Mouse (Mus musculus): ENCODE data around the gene Sag. TPM values are rescaled to one million over a fixed set of nuclear protein-coding genes. Genes with fewer than 3 reads are reported as not detected.

The Sag gene
- polyA plus RNA-seq, 1 experiment from 2014 or later, result 3.7 TPM

GRCm38 (mm10) chr1:87852081-87852790, 48.8 kb downstream of the Sag start:
- Histone ChIP-seq H3K9me3 (replicated peaks) (no peaks in the 10 kb centered on the region), H3K4me3 (peak overlapping the region; percentile 99), H3K27me3 (ENCODE audit: low read depth, poor library complexity, severe bottlenecking) (no peaks in the 10 kb centered on the region), H3K36me3 (no peaks in the 10 kb centered on the region), H3K4me1 (peaks cover 49% of the 10 kb centered on the region), H3K27ac (peak overlapping the region; percentile 95)
- no peak for DNase-seq (ENCODE audit: low spot score)
- WGBS, result 61% methylated on average over 5 of the region's 5 CpGs

DNA sequence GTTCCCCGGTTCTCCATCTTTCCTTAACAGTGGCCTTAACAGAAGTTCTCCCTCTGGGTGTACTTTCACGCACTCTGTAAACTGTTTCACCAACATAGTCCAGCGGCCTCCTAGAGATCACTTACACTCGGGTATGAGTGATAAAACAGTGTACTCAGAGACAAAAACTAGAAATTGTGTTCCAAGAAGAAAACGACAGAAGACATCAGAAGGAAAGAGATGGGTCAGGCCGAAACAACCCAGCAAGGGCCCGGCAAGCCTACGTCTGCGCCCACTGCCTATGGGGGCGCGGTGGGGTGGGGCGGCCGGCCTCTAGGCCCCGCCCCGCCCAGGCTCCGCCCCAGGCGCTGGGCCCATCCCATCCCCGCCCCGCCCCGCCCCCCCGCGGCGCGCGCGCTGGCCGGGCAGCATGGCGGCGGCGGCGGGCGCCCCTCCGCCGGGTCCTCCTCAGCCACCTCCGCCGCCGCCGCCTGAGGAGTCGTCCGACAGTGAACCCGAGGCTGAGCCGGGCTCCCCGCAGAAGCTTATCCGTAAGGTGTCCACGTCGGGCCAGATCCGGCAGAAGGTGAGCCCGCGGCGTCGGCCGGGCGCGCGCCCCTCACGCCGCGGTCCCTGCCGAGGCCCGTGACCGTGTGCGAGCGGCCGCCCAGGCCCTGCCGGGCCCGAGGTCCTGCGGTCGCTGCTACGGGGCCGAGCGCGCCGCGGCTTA, 49.6 kb downstream of the Sag start, which contains the start of gene Dgkd:
Gene Dgkd, plus strand, starts transcription at position 396 of the 709 bp plus-strand sequence.
- DNase-seq (ENCODE audit: low spot score), result peak; percentile 93
- Histone ChIP-seq H3K4me1 (peaks cover 41% of the 10 kb centered on the region), H3K4me3 (peak within 1 kb of the TSS; percentile 99), H3K27me3 (ENCODE audit: low read depth, poor library complexity, severe bottlenecking) (no peaks in the 10 kb centered on the region), H3K27ac (peak within 1 kb of the TSS; percentile 95), H3K36me3 (no peaks in the 10 kb centered on the region), H3K9me3 (replicated peaks) (no peaks in the 10 kb centered on the region)
- WGBS, result 2% methylated on average over 58 of the region's 74 CpGs

DNA sequence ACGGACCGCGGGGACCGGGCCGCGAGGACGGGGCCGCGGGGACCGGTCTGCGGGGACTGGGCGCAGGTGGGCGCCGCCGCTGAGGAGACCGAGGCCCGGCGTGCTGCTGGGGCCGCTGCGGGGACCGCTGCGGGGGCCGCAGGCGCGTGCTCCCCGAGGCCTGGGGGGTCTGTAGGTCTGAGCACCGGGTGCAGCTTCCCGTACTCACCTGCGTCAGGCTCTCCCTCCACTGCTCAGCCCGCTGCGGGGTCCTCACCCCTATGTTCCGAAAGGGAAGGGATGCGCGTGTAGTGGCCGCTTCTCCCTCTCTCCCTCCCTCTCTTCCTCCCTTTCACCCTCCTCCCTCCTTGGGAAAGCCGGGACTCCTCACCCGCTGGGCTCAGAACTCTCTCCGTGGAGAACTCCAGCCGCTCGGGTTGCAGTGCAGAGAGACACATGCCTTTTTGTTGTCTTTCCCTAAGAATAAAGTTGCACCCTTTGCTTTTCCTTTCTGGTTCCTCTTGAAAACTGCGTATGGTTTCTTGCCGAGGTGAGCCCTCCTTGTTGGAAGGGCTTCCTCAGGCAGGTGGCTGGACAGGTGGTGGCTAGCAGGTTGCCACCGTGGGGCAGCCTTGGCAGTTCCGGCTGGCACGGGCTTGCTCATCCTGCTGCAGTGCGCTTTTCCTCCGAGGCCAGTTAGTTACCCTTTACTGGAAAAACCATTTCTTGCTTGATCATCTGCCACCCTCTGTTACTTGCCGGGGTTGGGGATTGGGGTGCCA, 50.3 kb downstream of the Sag start:
- H3K9me3 ChIP-seq (replicated peaks), result no peaks in the 10 kb centered on the region
- WGBS, result 3% methylated on average over 42 of the region's 48 CpGs
- no peaks in the 10 kb centered on the region for H3K27me3 ChIP-seq (ENCODE audit: low read depth, poor library complexity, severe bottlenecking)
- H3K36me3 ChIP-seq, result no peaks in the 10 kb centered on the region
- peak overlapping the region; percentile 95 for H3K27ac ChIP-seq
- H3K4me1 ChIP-seq, result peaks cover 34% of the 10 kb centered on the region
- DNase-seq (ENCODE audit: low spot score), result peak; percentile 67
- H3K4me3 ChIP-seq, result peak overlapping the region; percentile 99

GRCm38 (mm10) chr1:87854411-87854810, 50.9 kb downstream of the Sag start:
- 35% methylated on average over 6 of the region's 6 CpGs for WGBS
- no peaks in the 10 kb centered on the region for H3K9me3 ChIP-seq (replicated peaks)
- H3K27me3 ChIP-seq (ENCODE audit: low read depth, poor library complexity, severe bottlenecking), result no peaks in the 10 kb centered on the region
- no peaks in the 10 kb centered on the region for H3K36me3 ChIP-seq
- H3K4me1 ChIP-seq, result peaks cover 27% of the 10 kb centered on the region
- H3K4me3 ChIP-seq, result peak overlapping the region; percentile 99
- no peak overlapping the region for H3K27ac ChIP-seq
- DNase-seq (ENCODE audit: low spot score), result no peak

GRCm38 (mm10) chr1:87854851-87855251, 51.4 kb downstream of the Sag start:
- no peaks in the 10 kb centered on the region for H3K27me3 ChIP-seq (ENCODE audit: low read depth, poor library complexity, severe bottlenecking)
- H3K4me3 ChIP-seq, result 0 out of 2 replicates have a peak overlapping the region, but pooled peaks have one; percentile 99
- H3K4me1 ChIP-seq, result peaks cover 26% of the 10 kb centered on the region
- no peaks in the 10 kb centered on the region for H3K9me3 ChIP-seq (replicated peaks)
- no peaks in the 10 kb centered on the region for H3K36me3 ChIP-seq
- 31% methylated on average over 2 of the region's 2 CpGs for WGBS
- no peak overlapping the region for H3K27ac ChIP-seq
- DNase-seq (ENCODE audit: low spot score), result no peak

DNA sequence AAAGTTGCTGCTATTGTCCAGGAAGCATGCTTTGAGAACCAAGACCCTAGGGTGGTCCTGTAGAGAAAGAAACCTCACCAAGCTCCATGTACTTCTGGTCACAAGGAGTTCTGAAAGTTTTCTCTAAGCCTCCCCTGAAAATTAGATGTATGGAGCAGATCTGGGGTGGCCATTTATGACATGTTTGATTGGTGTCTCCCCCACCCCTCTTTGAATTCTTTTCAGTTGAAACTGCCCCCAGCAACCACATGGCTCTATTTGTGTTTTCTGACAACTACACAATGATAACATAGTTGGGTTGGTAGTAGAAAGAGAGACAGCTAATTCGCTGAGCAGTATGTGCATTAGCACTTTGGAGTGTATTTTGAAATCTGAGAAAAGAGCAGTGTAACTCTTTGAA, 52.0 kb downstream of the Sag start:
- peaks cover 26% of the 10 kb centered on the region for H3K4me1 ChIP-seq
- H3K27me3 ChIP-seq (ENCODE audit: low read depth, poor library complexity, severe bottlenecking), result no peaks in the 10 kb centered on the region
- H3K4me3 ChIP-seq, result no peak overlapping the region
- H3K27ac ChIP-seq, result no peak overlapping the region
- no peaks in the 10 kb centered on the region for H3K9me3 ChIP-seq (replicated peaks)
- WGBS, result 89% methylated on average over 1 of the region's 1 CpGs
- DNase-seq (ENCODE audit: low spot score), result no peak
- no peaks in the 10 kb centered on the region for H3K36me3 ChIP-seq

- H3K36me3 ChIP-seq, result no peaks in the 10 kb centered on the region
- peaks cover 27% of the 10 kb centered on the region for H3K4me1 ChIP-seq
- no peak for DNase-seq (ENCODE audit: low spot score)
- no peak overlapping the region for H3K27ac ChIP-seq
- no peaks in the 10 kb centered on the region for H3K27me3 ChIP-seq (ENCODE audit: low read depth, poor library complexity, severe bottlenecking)
- H3K9me3 ChIP-seq (replicated peaks), result no peaks in the 10 kb centered on the region
- no peak overlapping the region for H3K4me3 ChIP-seq
- WGBS, result 92% methylated on average over 3 of the region's 3 CpGs
Observed at GRCm38 (mm10) chr1:87856823-87857222, 53.3 kb downstream of the Sag start.

DNA sequence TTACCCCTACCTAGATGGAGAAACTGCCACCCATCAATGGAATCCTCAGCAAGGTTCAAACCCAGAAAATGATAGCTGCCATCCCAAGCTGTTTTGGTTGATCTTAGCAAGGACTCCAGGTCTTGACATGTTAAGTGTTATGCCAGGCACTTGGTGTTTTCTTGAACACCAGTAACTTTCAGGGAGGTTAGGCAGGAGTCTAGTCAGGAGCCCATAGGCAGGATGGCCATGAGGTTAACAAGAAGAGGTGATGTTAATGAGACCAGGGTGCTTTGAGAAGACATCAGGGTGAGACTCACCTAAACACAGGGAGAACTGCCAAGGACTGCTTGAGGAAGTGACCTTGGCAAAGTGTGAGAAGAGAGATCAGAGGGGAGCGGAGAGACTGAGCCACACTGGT, 54.6 kb downstream of the Sag start:
- no peak for DNase-seq (ENCODE audit: low spot score)
- no peaks in the 10 kb centered on the region for H3K9me3 ChIP-seq (replicated peaks)
- H3K36me3 ChIP-seq, result no peaks in the 10 kb centered on the region
- no peaks in the 10 kb centered on the region for H3K27me3 ChIP-seq (ENCODE audit: low read depth, poor library complexity, severe bottlenecking)
- H3K27ac ChIP-seq, result no peak overlapping the region
- 94% methylated on average over 1 of the region's 1 CpGs for WGBS
- no peak overlapping the region for H3K4me3 ChIP-seq
- H3K4me1 ChIP-seq, result peaks cover 22% of the 10 kb centered on the region

DNA sequence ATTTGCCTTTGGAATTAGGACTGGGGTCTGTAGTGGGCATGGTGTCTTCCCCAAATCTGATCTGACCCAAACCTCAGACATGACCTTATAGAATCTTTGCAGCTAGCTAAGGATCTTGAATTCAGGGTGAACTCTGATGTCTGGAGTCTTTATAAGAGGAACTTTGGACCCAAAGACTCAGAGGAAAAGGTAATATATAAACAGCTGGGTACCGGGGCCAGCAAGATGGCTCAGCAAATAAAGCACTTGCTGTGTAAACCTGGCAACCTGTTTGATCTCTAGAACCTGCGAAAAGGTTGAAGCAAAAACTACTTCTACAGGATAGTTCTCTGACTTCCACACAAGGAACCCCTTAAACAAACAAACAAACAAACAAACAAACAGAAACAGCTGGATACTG, 55.0 kb downstream of the Sag start:
- Histone ChIP-seq H3K27me3 (ENCODE audit: low read depth, poor library complexity, severe bottlenecking) (no peaks in the 10 kb centered on the region), H3K9me3 (replicated peaks) (no peaks in the 10 kb centered on the region), H3K4me1 (peaks cover 22% of the 10 kb centered on the region), H3K4me3 (no peak overlapping the region), H3K36me3 (no peaks in the 10 kb centered on the region), H3K27ac (no peak overlapping the region)
- WGBS, result 89% methylated on average over 2 of the region's 2 CpGs
- no peak for DNase-seq (ENCODE audit: low spot score)

DNA sequence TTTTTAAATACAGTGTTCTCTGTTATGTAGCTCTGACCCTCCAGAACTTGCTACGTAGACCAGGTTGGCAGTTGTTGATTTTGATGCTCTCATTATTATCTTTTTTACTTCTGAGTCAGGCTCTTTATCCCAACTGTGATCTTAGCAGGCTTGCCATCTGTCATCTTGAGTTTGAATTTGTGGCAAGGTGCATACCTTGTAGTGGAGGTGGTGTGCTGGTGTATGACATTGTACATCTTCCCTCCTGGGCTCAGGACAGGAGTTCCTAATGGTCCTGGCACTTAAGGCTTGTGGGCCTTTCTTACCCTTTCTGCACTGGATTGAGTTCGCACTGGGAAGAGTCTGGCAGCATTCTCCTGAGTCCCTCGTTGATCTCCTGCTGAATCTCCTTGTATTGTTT, 60.1 kb downstream of the Sag start:
- no peak overlapping the region for H3K27ac ChIP-seq
- H3K36me3 ChIP-seq, result no peaks in the 10 kb centered on the region
- H3K27me3 ChIP-seq (ENCODE audit: low read depth, poor library complexity, severe bottlenecking), result no peaks in the 10 kb centered on the region
- no peak overlapping the region for H3K4me3 ChIP-seq
- H3K9me3 ChIP-seq (replicated peaks), result no peaks in the 10 kb centered on the region
- 0 out of 2 replicates have a peak, but pooled peaks cover 5% of the 10 kb centered on the region for H3K4me1 ChIP-seq
- WGBS, result 88% methylated on average over 3 of the region's 3 CpGs
- no peak for DNase-seq (ENCODE audit: low spot score)

- no peaks in the 10 kb centered on the region for H3K9me3 ChIP-seq (replicated peaks)
- H3K27ac ChIP-seq, result no peak overlapping the region
- H3K4me3 ChIP-seq, result no peak overlapping the region
- DNase-seq (ENCODE audit: low spot score), result no peak
- no peaks in the 10 kb centered on the region for H3K36me3 ChIP-seq
- no peaks in the 10 kb centered on the region for H3K27me3 ChIP-seq (ENCODE audit: low read depth, poor library complexity, severe bottlenecking)
- H3K4me1 ChIP-seq, result 0 out of 2 replicates have a peak, but pooled peaks cover 5% of the 10 kb centered on the region
Observed at GRCm38 (mm10) chr1:87864889-87865288, 61.4 kb downstream of the Sag start.

- Histone ChIP-seq H3K4me3 (no peak overlapping the region), H3K4me1 (0 out of 2 replicates have a peak, but pooled peaks cover 17% of the 10 kb centered on the region), H3K36me3 (no peaks in the 10 kb centered on the region), H3K27ac (no peak overlapping the region), H3K27me3 (ENCODE audit: low read depth, poor library complexity, severe bottlenecking) (no peaks in the 10 kb centered on the region), H3K9me3 (replicated peaks) (no peaks in the 10 kb centered on the region)
- no peak for DNase-seq (ENCODE audit: low spot score)
- 94% methylated on average over 1 of the region's 1 CpGs for WGBS
Observed at GRCm38 (mm10) chr1:87866672-87867071, 63.2 kb downstream of the Sag start.

DNA sequence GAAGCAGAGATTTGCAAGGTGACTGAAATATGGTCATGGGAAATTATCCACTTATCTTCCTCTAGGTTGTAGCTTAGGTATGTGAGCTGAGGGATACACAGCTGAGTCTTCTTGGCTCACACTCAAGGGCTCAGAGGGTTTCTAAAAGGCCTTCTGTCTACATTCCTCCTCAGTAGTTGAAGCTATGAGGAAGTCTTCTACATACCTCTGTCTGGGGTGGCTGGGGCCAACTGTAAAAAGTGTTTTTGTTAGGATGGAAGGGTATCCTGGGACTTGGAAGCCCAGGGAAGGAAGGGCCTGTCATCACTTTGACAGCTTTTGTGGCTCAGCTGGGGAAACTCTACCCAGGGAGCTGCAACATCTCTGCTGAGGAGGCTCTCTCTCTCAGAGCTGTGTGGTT, 68.1 kb downstream of the Sag start:
- DNase-seq (ENCODE audit: low spot score), result no peak
- 0 out of 2 replicates have a peak, but pooled peaks cover 12% of the 10 kb centered on the region for H3K4me1 ChIP-seq
- no peak overlapping the region for H3K27ac ChIP-seq
- H3K36me3 ChIP-seq, result no peaks in the 10 kb centered on the region
- H3K4me3 ChIP-seq, result no peak overlapping the region
- no peaks in the 10 kb centered on the region for H3K9me3 ChIP-seq (replicated peaks)
- H3K27me3 ChIP-seq (ENCODE audit: low read depth, poor library complexity, severe bottlenecking), result no peaks in the 10 kb centered on the region
